Mouse (Mus musculus): ENCODE results near the gene H2-Ab1. TPM values are rescaled to one million over a fixed set of nuclear protein-coding genes. Genes with fewer than 3 reads are reported as not detected.

H2-Ab1 gene
- polyA plus RNA-seq, 1 experiment from 2014 or later = 1.7 TPM

DNA sequence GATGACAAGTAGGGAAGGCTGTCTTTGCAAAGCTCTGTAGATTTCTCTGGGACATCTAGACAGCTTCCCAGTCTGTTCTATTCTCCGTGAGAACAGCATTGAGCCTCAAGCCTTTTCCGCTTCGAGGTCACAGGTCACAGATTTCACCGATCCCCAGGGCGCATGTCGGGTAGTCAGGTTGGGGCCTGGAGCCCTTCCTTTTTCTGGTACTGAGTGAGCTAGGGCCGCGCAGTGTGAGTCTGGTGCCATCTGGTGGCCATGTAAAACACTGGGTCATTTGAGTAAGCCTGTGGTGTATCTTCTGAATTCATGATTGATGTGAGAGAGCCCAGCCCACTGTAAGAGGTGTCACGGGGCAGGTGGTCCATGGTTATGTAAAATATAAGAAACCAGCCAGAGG lies 22.6 kb upstream of the H2-Ab1 start:
- H3K27me3 ChIP-seq (replicated peaks; ENCODE audit: control insufficient read depth, insufficient read depth, low read length) = no peaks in the 10 kb centered on the region
- no peak overlapping the region for H3K4me2 ChIP-seq (ENCODE audit: low read length)
- peak; percentile 74; the same call in 1 of the 2 replicates for ATAC-seq
- H3K9ac ChIP-seq (ENCODE audit: low read depth, low read length) = no peak overlapping the region
- H3K27ac ChIP-seq (ENCODE audit: low read depth, low read length) = no peak overlapping the region
- H3K4me1 ChIP-seq (ENCODE audit: control insufficient read depth, insufficient read depth, low read depth, low read length) = no peaks in the 10 kb centered on the region
- no peaks in the 10 kb centered on the region for H3K9me3 ChIP-seq (ENCODE audit: control insufficient read depth, low read length)
- no peaks in the 10 kb centered on the region for H3K36me3 ChIP-seq (ENCODE audit: control insufficient read depth, insufficient read depth, low read length)
- 49% methylated on average over 9 of the region's 9 CpGs for WGBS
- no peak overlapping the region for H3K4me3 ChIP-seq (ENCODE audit: low read length)

DNA sequence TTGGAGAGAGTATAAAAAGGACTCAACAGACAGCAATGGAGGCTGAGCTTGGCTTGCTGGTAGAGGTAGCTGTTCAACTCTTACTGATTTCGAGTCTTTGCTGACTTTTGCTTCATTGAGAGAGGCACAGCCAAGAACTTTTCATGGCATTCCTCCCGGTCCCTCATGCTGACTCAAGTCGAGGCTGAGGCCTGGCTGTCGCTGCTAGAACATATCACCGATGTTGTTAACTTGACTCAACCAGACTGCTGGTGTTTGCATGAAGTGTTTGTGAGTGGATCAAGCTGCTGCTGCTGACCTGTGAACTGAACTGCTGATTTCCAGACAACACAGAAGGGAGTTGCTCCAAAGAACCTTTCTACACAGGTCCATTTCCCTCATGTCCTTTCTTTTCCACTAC lies 20.8 kb upstream of the H2-Ab1 start:
- WGBS = 83% methylated on average over 5 of the region's 5 CpGs
- Histone ChIP-seq H3K4me1 (ENCODE audit: control insufficient read depth, insufficient read depth, low read depth, low read length) (no peaks in the 10 kb centered on the region), H3K9me3 (ENCODE audit: control insufficient read depth, low read length) (peaks cover under 1% of the 10 kb centered on the region), H3K4me3 (ENCODE audit: low read length) (no peak overlapping the region), H3K27me3 (replicated peaks; ENCODE audit: control insufficient read depth, insufficient read depth, low read length) (no peaks in the 10 kb centered on the region), H3K36me3 (ENCODE audit: control insufficient read depth, insufficient read depth, low read length) (no peaks in the 10 kb centered on the region), H3K27ac (ENCODE audit: low read depth, low read length) (no peak overlapping the region), H3K9ac (ENCODE audit: low read depth, low read length) (no peak overlapping the region), H3K4me2 (ENCODE audit: low read length) (no peak overlapping the region)
- no peak for ATAC-seq

DNA sequence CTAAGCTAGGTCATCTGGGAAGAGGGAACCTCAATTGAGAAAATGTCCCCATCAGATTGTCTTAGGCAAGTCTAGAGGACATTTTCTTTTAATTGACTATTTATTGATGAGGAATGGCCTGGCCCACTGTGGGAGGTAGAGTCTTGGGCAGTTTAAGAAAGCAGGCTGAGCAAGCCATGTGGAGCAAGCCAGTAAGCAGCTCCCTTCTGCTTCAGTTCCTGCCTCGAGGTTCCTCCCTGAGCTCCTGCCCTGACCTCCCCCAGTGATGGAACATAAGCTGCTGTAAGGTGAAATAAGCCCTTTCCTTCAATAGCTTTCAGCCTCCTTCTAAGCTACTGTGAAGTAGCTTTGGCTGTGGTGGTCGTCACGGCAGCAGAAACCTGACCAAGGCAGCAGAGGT lies 19.7 kb upstream of the H2-Ab1 start:
- H3K9ac ChIP-seq (ENCODE audit: low read depth, low read length) = no peak overlapping the region
- H3K9me3 ChIP-seq (ENCODE audit: control insufficient read depth, low read length) = peaks cover 3% of the 10 kb centered on the region
- H3K4me1 ChIP-seq (ENCODE audit: control insufficient read depth, insufficient read depth, low read depth, low read length) = no peaks in the 10 kb centered on the region
- H3K27me3 ChIP-seq (replicated peaks; ENCODE audit: control insufficient read depth, insufficient read depth, low read length) = no peaks in the 10 kb centered on the region
- no peak for ATAC-seq
- 80% methylated on average over 3 of the region's 3 CpGs for WGBS
- no peaks in the 10 kb centered on the region for H3K36me3 ChIP-seq (ENCODE audit: control insufficient read depth, insufficient read depth, low read length)
- no peak overlapping the region for H3K4me2 ChIP-seq (ENCODE audit: low read length)
- no peak overlapping the region for H3K27ac ChIP-seq (ENCODE audit: low read depth, low read length)
- no peak overlapping the region for H3K4me3 ChIP-seq (ENCODE audit: low read length)

DNA sequence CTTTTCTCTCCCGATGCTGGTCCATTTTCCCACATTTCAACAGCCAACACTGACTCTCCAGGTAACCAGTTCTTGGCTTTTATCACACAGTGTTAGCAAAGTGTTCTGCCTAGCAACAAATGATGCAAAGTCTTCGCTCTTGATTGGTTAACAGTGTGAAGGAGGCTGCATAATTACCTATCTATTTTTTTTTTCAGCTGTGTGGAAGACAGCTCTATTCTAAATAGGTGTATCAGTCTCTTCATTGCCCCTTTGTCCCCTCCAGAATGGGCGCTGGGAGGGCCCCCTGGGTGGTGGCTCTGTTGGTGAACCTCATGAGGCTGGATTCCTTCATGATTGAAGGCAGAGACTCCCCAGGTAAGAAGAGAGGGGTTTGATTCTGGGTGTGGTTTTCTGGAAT lies 18.8 kb upstream of the H2-Ab1 start, which contains the start of gene H2-Ob:
Gene H2-Ob (plus strand): TSS at position 198 of the 400 bp plus-strand sequence.
- no peak within 1 kb of the TSS for H3K27ac ChIP-seq (ENCODE audit: low read depth, low read length)
- 60% methylated on average over 3 of the region's 3 CpGs for WGBS
- H3K36me3 ChIP-seq (ENCODE audit: control insufficient read depth, insufficient read depth, low read length) = no peaks in the 10 kb centered on the region
- no peak for ATAC-seq
- H3K4me2 ChIP-seq (ENCODE audit: low read length) = no peak within 1 kb of the TSS
- no peak within 1 kb of the TSS for H3K9ac ChIP-seq (ENCODE audit: low read depth, low read length)
- no peaks in the 10 kb centered on the region for H3K27me3 ChIP-seq (replicated peaks; ENCODE audit: control insufficient read depth, insufficient read depth, low read length)
- no peaks in the 10 kb centered on the region for H3K4me1 ChIP-seq (ENCODE audit: control insufficient read depth, insufficient read depth, low read depth, low read length)
- no peak within 1 kb of the TSS for H3K4me3 ChIP-seq (ENCODE audit: low read length)
- H3K9me3 ChIP-seq (ENCODE audit: control insufficient read depth, low read length) = peaks cover 3% of the 10 kb centered on the region

DNA sequence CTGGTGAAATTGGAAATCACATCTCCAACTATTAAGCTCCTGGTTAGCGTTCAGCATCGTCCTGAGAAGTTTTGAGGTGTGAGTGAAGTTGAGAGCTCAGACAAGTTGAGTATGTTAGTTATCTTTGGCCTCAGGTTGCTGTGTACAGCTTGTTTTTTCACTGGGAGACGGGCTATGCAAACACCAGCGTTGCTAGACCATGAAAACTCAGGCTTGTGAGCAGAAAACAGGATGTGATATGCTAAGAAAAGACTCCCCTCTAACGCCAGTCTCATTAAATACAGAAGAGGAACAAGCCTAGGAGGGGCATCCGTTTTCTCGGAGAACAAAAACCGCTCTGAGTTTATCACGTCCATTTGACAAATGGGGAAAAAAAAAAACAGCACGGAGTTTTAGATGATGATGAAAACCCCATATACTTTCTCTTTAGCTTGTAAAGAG lies 17.9 kb upstream of the H2-Ab1 start:
- no peak for ATAC-seq
- Histone ChIP-seq H3K9me3 (ENCODE audit: control insufficient read depth, low read length) (peaks cover 3% of the 10 kb centered on the region), H3K9ac (ENCODE audit: low read depth, low read length) (no peak overlapping the region), H3K4me3 (ENCODE audit: low read length) (no peak overlapping the region), H3K4me2 (ENCODE audit: low read length) (no peak overlapping the region), H3K36me3 (ENCODE audit: control insufficient read depth, insufficient read depth, low read length) (no peaks in the 10 kb centered on the region), H3K27ac (ENCODE audit: low read depth, low read length) (no peak overlapping the region), H3K4me1 (ENCODE audit: control insufficient read depth, insufficient read depth, low read depth, low read length) (no peaks in the 10 kb centered on the region), H3K27me3 (replicated peaks; ENCODE audit: control insufficient read depth, insufficient read depth, low read length) (no peaks in the 10 kb centered on the region)
- WGBS = 76% methylated on average over 10 of the region's 10 CpGs

DNA sequence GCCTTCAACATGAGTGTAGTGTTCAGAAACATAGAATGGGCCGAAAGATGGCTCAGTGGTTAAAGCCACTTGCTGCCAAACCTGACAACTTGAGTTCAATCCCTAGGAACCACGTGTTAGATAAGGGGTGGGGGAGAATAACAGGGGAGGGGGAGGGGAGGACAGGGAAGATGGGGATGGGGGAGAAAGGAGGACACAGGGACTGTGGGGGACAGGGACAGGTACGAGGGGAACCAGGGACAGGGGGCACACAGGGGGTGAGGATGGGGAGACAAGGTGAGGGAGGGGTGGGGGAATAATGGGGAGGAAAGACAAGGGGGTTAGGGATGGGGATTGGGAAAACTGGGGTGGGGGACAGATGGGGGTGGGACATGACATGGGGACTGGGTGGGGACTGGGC lies 17.1 kb upstream of the H2-Ab1 start:
- WGBS = 71% methylated on average over 3 of the region's 3 CpGs
- H3K9ac ChIP-seq (ENCODE audit: low read depth, low read length) = no peak overlapping the region
- H3K9me3 ChIP-seq (ENCODE audit: control insufficient read depth, low read length) = peaks cover 3% of the 10 kb centered on the region
- no peak overlapping the region for H3K27ac ChIP-seq (ENCODE audit: low read depth, low read length)
- H3K27me3 ChIP-seq (replicated peaks; ENCODE audit: control insufficient read depth, insufficient read depth, low read length) = no peaks in the 10 kb centered on the region
- no peak overlapping the region for H3K4me3 ChIP-seq (ENCODE audit: low read length)
- no peaks in the 10 kb centered on the region for H3K4me1 ChIP-seq (ENCODE audit: control insufficient read depth, insufficient read depth, low read depth, low read length)
- H3K4me2 ChIP-seq (ENCODE audit: low read length) = no peak overlapping the region
- no peak for ATAC-seq
- no peaks in the 10 kb centered on the region for H3K36me3 ChIP-seq (ENCODE audit: control insufficient read depth, insufficient read depth, low read length)

DNA sequence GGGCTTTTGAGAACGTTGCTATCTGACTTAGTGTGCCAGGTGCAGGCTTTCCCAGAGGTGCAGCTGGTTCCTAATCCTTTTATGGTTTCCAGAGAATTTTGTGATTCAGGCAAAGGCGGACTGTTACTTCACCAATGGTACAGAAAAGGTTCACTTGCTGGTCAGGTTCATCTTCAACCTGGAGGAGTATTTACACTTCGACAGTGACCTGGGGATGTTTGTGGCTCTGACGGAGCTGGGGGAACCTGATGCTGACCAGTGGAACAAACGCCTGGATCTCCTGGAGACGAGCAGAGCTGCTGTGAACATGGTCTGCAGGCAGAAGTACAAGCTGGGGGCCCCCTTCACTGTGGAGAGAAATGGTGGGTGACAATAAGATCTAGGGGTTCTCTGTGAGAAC lies 16.6 kb upstream of the H2-Ab1 start:
- Histone ChIP-seq H3K4me1 (ENCODE audit: control insufficient read depth, insufficient read depth, low read depth, low read length) (no peaks in the 10 kb centered on the region), H3K36me3 (ENCODE audit: control insufficient read depth, insufficient read depth, low read length) (no peaks in the 10 kb centered on the region), H3K4me3 (ENCODE audit: low read length) (no peak overlapping the region), H3K9ac (ENCODE audit: low read depth, low read length) (no peak overlapping the region), H3K4me2 (ENCODE audit: low read length) (no peak overlapping the region), H3K27me3 (replicated peaks; ENCODE audit: control insufficient read depth, insufficient read depth, low read length) (no peaks in the 10 kb centered on the region), H3K27ac (ENCODE audit: low read depth, low read length) (no peak overlapping the region), H3K9me3 (ENCODE audit: control insufficient read depth, low read length) (peaks cover 3% of the 10 kb centered on the region)
- 80% methylated on average over 6 of the region's 6 CpGs for WGBS
- ATAC-seq = no peak

DNA sequence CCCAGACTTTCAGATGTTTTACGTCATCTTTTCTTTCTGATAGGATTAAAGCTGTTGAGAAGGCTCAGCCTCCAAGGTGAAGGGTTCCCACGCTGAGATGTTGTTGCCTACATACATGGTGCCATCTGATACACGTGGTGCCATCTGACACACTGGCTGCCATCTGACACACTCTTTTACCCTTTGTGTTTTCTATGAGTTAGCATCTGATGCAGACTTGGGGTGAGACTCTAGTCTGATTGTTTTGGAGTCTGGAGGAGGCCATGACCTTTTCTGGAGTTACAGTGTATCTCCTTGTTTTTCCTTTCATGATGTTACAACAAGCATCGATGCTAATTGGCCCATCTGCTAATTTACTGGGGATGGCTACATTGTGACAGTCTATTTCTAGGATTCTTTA lies 12.8 kb upstream of the H2-Ab1 start:
- Histone ChIP-seq H3K9ac (ENCODE audit: low read depth, low read length) (no peak overlapping the region), H3K4me2 (ENCODE audit: low read length) (no peak overlapping the region), H3K27ac (ENCODE audit: low read depth, low read length) (no peak overlapping the region), H3K4me3 (ENCODE audit: low read length) (no peak overlapping the region), H3K36me3 (ENCODE audit: control insufficient read depth, insufficient read depth, low read length) (no peaks in the 10 kb centered on the region), H3K27me3 (replicated peaks; ENCODE audit: control insufficient read depth, insufficient read depth, low read length) (no peaks in the 10 kb centered on the region), H3K9me3 (ENCODE audit: control insufficient read depth, low read length) (peaks cover 3% of the 10 kb centered on the region), H3K4me1 (ENCODE audit: control insufficient read depth, insufficient read depth, low read depth, low read length) (no peaks in the 10 kb centered on the region)
- no peak for ATAC-seq
- WGBS = 77% methylated on average over 4 of the region's 4 CpGs

DNA sequence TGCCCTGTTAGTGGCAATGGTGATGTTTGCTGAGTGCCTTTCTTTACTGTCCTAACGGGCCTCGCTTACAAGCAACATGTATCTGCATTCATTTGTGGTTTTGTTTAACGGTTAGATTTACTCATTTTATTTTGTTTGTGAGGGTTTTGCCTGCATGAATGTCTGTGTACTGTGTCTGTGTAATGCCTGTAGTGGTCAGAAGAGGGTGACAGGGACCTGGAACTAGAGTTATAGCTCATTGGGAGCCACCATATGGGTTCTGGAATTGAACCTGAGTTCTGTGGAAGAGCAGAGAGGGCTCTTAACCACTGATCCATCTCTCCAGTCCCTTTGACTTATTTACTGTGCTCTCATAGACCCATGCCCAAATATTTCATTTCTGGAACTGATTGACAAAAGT lies 10.4 kb upstream of the H2-Ab1 start:
- H3K27ac ChIP-seq (ENCODE audit: low read depth, low read length) = no peak overlapping the region
- no peaks in the 10 kb centered on the region for H3K4me1 ChIP-seq (ENCODE audit: control insufficient read depth, insufficient read depth, low read depth, low read length)
- no peaks in the 10 kb centered on the region for H3K27me3 ChIP-seq (replicated peaks; ENCODE audit: control insufficient read depth, insufficient read depth, low read length)
- no peak overlapping the region for H3K4me2 ChIP-seq (ENCODE audit: low read length)
- H3K4me3 ChIP-seq (ENCODE audit: low read length) = no peak overlapping the region
- H3K9me3 ChIP-seq (ENCODE audit: control insufficient read depth, low read length) = no peaks in the 10 kb centered on the region; the same call in 1 of the 2 replicates
- H3K9ac ChIP-seq (ENCODE audit: low read depth, low read length) = no peak overlapping the region
- 91% methylated on average over 3 of the region's 3 CpGs for WGBS
- no peaks in the 10 kb centered on the region for H3K36me3 ChIP-seq (ENCODE audit: control insufficient read depth, insufficient read depth, low read length)
- ATAC-seq = no peak

DNA sequence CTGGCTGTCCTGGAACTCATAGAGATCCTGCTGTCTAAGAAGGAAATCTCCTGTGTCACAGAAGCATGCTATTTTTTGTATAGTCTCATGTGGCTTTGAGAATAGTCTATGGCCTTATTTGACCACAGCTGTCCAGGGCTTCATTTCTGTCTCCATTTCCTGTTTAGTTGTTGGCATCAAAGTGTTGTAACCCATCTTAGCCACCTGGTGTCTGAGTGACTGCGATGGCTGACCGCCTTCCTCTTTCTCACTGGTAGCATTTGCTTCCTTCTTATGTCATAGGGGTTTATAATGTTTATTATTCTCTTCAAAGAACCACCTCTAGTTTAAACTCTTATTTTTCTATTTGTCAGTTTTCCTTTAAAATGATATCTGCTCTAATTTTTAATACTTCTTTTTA lies 8.7 kb upstream of the H2-Ab1 start:
- Histone ChIP-seq H3K27me3 (replicated peaks; ENCODE audit: control insufficient read depth, insufficient read depth, low read length) (no peaks in the 10 kb centered on the region), H3K9me3 (ENCODE audit: control insufficient read depth, low read length) (no peaks in the 10 kb centered on the region), H3K4me1 (ENCODE audit: control insufficient read depth, insufficient read depth, low read depth, low read length) (no peaks in the 10 kb centered on the region), H3K27ac (ENCODE audit: low read depth, low read length) (no peak overlapping the region), H3K36me3 (ENCODE audit: control insufficient read depth, insufficient read depth, low read length) (no peaks in the 10 kb centered on the region), H3K4me3 (ENCODE audit: low read length) (no peak overlapping the region), H3K9ac (ENCODE audit: low read depth, low read length) (no peak overlapping the region), H3K4me2 (ENCODE audit: low read length) (no peak overlapping the region)
- no peak for ATAC-seq
- 70% methylated on average over 2 of the region's 2 CpGs for WGBS

Data from hindbrain, embryonic 16.5 days (tissue).